Mouse (Mus musculus): ENCODE measurements around the gene Tgfbr1. TPM values are rescaled to one million over a fixed set of nuclear protein-coding genes. Genes with fewer than 3 reads are reported as not detected.

Gene Tgfbr1
- polyA plus RNA-seq, 1 experiment, result 0.79 TPM

DNA sequence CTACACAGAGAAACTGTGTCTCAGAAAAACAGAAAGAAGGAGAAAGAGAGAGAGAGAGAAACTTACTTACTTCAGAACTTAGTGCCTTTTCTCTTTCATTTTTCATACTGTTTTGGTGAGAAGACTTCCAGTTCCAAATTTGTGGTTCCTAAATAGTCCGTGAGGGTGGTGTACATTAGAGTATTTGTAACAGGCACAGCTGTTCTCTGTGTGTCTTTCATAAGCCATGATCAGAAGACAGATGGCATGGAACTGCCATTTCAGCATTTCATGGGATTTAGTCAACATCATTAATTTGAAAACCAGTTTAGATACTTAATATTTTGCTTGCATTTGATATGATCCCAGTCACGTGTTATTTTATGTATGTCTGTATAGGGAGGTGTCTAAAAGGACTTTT lies 51.5 kb downstream of the Tgfbr1 start:
- Histone ChIP-seq H3K9me3 (no peaks in the 10 kb centered on the region), H3K4me1 (peaks cover 48% of the 10 kb centered on the region), H3K27me3 (replicated peaks) (no peaks in the 10 kb centered on the region), H3K36me3 (replicated peaks; ENCODE audit: low read length) (peaks cover 54% of the 10 kb centered on the region), H3K4me3 (replicated peaks) (no peak overlapping the region)
- no peak for TF ChIP-seq FLI1 (IDR thresholded peaks at IDR 0.05; ENCODE audit: low read length)
- no peak for TF ChIP-seq GATA1 (IDR thresholded peaks at IDR 0.05; ENCODE audit: borderline replicate concordance, low read length)

DNA sequence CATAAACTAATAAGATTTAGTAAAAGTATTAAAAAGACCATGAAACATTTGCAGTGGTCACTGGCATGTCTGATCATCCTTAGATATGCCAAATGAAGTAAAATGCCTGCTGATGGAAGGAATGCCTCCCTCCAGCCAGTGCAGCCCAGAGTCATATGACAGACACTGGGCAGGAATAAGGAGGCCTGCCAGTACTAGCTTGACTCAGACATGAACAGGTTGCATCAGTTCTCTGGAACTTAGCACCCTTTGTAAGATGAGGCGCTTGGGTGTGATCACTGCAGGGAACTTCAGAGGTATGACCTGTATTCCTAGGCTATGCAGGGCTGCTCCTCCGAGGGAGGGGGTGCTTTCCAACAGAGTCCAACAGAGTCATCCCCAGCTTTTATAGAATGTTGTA lies 54.1 kb downstream of the Tgfbr1 start:
- Histone ChIP-seq H3K4me1 (peaks cover 41% of the 10 kb centered on the region), H3K27me3 (replicated peaks) (no peaks in the 10 kb centered on the region), H3K4me3 (replicated peaks) (no peak overlapping the region), H3K9me3 (no peaks in the 10 kb centered on the region), H3K36me3 (replicated peaks; ENCODE audit: low read length) (peaks cover 72% of the 10 kb centered on the region)
- TF ChIP-seq FLI1 (IDR thresholded peaks at IDR 0.05; ENCODE audit: low read length) (no peak), GATA1 (IDR thresholded peaks at IDR 0.05; ENCODE audit: borderline replicate concordance, low read length) (no peak)

DNA sequence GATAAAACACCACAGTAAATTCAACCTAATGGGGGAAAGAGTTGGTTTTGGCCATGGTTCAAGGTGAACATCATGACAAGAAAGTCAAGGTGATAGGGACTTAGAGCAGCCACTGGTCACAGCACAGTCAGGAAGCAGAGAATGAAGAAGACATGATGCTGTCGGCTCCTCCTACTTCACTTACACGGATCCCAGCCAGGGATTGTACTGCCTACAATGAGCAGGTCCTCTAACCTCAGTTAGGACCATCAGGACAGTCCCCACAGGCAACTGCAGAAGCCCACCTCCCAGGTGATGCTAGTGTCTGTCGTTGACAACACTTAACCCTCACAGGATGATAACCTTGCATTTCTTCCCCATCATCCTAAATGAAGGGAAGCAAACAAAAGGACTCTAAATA lies 64.8 kb downstream of the Tgfbr1 start:
- peaks cover 18% of the 10 kb centered on the region for H3K36me3 ChIP-seq (replicated peaks; ENCODE audit: low read length)
- H3K9me3 ChIP-seq, result no peaks in the 10 kb centered on the region
- H3K4me3 ChIP-seq (replicated peaks), result peak overlapping the region; percentile 52
- peaks cover 80% of the 10 kb centered on the region for H3K4me1 ChIP-seq
- no peaks in the 10 kb centered on the region for H3K27me3 ChIP-seq (replicated peaks)
- no peak for TF ChIP-seq GATA1 (IDR thresholded peaks at IDR 0.05; ENCODE audit: borderline replicate concordance, low read length)
- TF ChIP-seq FLI1 (IDR thresholded peaks at IDR 0.05; ENCODE audit: low read length), result no peak

DNA sequence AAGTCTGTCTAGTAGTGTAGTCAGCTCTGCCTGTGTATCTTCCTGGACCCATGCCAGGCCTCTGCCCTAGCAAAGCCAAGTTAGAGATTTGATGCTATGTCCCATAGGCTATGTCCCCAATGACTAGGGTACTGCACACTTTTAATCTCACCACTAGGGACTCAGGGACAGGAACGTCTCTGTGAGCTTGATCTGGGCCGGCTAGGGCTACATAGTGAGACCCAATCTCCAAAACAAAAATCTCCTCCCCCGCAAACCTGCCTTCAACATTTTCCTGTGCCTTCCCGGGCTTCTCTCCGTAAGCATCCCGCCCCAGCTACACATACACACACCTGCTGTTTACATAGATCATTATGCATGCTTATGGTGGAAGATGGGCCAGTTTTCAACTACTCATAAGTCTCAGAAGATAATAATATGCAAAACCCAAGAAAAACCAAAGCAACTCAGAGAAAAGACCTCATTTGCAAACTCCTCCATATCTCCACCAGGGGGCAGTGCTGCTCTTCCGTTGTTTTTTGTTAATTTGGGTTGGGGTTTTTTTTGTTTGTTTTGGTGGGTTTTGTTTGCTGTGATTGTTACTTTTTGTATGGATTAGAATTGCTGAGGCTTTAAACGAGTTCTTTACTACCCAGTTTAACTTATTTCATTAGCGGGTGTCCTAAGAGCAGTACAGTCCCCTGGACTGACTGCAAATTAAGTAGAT lies 66.4 kb downstream of the Tgfbr1 start:
- H3K27me3 ChIP-seq (replicated peaks), result no peaks in the 10 kb centered on the region
- no peaks in the 10 kb centered on the region for H3K9me3 ChIP-seq
- no peak overlapping the region for H3K4me3 ChIP-seq (replicated peaks)
- peaks cover 11% of the 10 kb centered on the region for H3K36me3 ChIP-seq (replicated peaks; ENCODE audit: low read length)
- TF ChIP-seq FLI1 (IDR thresholded peaks at IDR 0.05; ENCODE audit: low read length), result no peak
- TF ChIP-seq GATA1 (IDR thresholded peaks at IDR 0.05; ENCODE audit: borderline replicate concordance, low read length), result no peak
- peaks cover 88% of the 10 kb centered on the region for H3K4me1 ChIP-seq

DNA sequence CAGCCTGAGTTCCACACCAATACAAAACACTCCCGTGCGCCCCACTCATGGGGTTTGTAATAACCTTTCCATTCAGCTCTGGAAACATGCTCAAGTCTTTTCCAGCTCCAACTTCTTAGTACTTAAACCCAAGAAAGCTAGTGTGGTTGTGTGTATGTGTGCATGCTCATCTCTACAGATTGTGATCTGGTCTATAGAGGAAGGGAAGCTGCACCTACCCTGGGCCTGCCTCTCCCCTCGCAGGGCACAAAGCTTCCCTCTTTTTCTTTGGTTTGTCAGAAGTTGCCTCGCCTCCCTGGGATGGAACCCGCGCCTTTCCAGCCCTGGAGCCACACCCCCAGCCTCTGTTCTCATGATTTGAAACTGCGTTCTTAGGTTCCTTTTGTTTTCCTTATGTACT lies 67.2 kb downstream of the Tgfbr1 start:
- H3K9me3 ChIP-seq, result no peaks in the 10 kb centered on the region
- H3K36me3 ChIP-seq (replicated peaks; ENCODE audit: low read length), result peaks cover 6% of the 10 kb centered on the region
- peaks cover 93% of the 10 kb centered on the region for H3K4me1 ChIP-seq
- TF ChIP-seq GATA1 (IDR thresholded peaks at IDR 0.05; ENCODE audit: borderline replicate concordance, low read length) (no peak), FLI1 (IDR thresholded peaks at IDR 0.05; ENCODE audit: low read length) (no peak)
- H3K4me3 ChIP-seq (replicated peaks), result no peak overlapping the region
- H3K27me3 ChIP-seq (replicated peaks), result no peaks in the 10 kb centered on the region

DNA sequence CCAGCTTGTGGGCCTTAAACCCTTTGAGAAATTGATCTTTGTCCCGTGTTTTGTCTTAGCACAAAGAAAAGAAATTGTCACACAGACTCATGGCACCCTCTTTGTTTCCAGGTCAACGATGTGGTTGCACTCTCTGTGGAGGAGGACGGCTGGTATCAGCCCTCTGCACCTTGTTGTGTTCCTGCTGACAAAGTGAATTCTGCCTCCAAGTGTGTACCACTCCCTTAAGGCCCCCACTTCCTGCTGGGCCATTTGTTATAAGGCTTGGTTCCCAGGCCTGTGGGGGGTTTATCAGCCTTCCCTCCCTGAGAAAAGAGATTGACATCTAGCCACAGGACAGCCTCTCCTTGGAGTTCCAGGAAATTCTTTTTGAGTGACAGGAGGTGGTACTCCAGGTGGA lies 69.2 kb downstream of the Tgfbr1 start:
- Histone ChIP-seq H3K27me3 (replicated peaks) (no peaks in the 10 kb centered on the region), H3K36me3 (replicated peaks; ENCODE audit: low read length) (no peaks in the 10 kb centered on the region), H3K4me3 (replicated peaks) (peak overlapping the region; percentile 53), H3K9me3 (no peaks in the 10 kb centered on the region), H3K4me1 (peaks cover 91% of the 10 kb centered on the region)
- no peak for TF ChIP-seq GATA1 (IDR thresholded peaks at IDR 0.05; ENCODE audit: borderline replicate concordance, low read length)
- TF ChIP-seq FLI1 (IDR thresholded peaks at IDR 0.05; ENCODE audit: low read length), result no peak

DNA sequence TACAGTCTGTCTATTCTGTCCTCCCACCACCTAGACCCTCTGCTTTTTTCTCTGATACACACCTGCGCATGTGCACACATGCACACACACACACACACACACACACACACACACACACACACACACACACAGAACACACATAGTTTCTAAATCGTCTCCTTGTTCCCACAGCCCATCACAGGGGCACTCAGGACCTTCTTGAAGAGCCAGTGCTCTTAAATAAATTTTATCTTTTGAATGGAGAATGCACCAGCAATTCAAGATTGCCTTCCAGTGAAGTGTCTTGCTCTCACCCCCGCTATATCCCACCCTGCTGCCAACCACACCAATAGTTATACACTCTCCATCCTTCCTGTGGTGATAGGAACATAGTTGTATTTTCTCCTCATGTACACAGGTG lies 69.9 kb downstream of the Tgfbr1 start:
- H3K4me3 ChIP-seq (replicated peaks), result no peak overlapping the region
- no peak for TF ChIP-seq FLI1 (IDR thresholded peaks at IDR 0.05; ENCODE audit: low read length)
- TF ChIP-seq GATA1 (IDR thresholded peaks at IDR 0.05; ENCODE audit: borderline replicate concordance, low read length), result no peak
- no peaks in the 10 kb centered on the region for H3K36me3 ChIP-seq (replicated peaks; ENCODE audit: low read length)
- no peaks in the 10 kb centered on the region for H3K27me3 ChIP-seq (replicated peaks)
- no peaks in the 10 kb centered on the region for H3K9me3 ChIP-seq
- H3K4me1 ChIP-seq, result peaks cover 91% of the 10 kb centered on the region

DNA sequence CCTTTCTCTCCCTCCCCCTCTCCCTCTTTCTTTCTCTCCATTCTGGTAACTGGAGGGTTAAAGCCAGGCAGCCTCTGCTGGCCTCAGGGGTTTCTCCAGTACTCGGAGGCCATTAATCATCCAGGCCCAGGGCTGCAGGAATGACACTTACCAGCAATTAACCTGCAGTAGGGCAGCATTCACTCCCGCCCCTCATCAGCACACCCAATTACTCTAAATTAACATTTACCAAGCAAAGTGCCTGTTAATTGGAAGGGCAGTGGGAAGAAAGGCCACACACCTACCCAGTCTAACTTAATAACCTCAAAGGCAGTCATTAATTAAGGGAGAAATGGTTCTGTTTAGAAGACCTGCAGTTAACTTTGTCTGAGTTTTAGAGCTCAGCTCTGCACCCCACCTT lies 71.4 kb downstream of the Tgfbr1 start:
- Histone ChIP-seq H3K36me3 (replicated peaks; ENCODE audit: low read length) (no peaks in the 10 kb centered on the region), H3K4me3 (replicated peaks) (no peak overlapping the region), H3K9me3 (no peaks in the 10 kb centered on the region), H3K27me3 (replicated peaks) (no peaks in the 10 kb centered on the region), H3K4me1 (peaks cover 87% of the 10 kb centered on the region)
- no peak for TF ChIP-seq FLI1 (IDR thresholded peaks at IDR 0.05; ENCODE audit: low read length)
- TF ChIP-seq GATA1 (IDR thresholded peaks at IDR 0.05; ENCODE audit: borderline replicate concordance, low read length), result no peak

DNA sequence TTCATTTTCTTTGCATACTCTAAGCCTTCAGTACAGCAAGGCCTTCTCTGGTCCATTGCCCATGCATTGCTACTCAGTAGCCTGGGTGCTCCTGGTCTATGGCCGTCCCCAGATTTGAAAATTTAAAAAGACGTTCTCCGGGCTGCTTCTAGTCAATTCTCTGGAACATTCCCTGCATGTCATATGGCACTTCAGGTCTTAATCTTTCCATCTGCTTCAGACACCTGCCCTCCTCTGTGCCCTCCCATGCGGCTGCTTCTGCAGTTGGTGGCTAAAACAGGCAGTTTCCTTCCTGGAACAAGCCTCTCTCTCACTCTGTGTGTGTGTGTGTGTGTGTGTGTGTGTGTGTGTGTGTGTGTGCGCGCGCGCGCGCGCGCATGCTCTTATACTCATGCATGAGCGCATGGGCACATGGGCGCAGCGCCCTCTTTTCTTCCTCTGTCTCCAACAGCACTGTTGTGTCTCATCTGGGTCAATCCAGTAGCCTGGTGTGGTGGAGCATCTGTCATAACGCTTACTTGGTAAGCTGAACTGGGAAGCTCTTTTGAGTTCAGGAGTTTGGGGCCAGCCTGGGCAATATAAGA lies 72.3 kb downstream of the Tgfbr1 start:
- H3K27me3 ChIP-seq (replicated peaks), result no peaks in the 10 kb centered on the region
- TF ChIP-seq GATA1 (IDR thresholded peaks at IDR 0.05; ENCODE audit: borderline replicate concordance, low read length) (no peak), FLI1 (IDR thresholded peaks at IDR 0.05; ENCODE audit: low read length) (no peak)
- H3K9me3 ChIP-seq, result no peaks in the 10 kb centered on the region
- no peaks in the 10 kb centered on the region for H3K36me3 ChIP-seq (replicated peaks; ENCODE audit: low read length)
- H3K4me1 ChIP-seq, result peaks cover 89% of the 10 kb centered on the region
- H3K4me3 ChIP-seq (replicated peaks), result no peak overlapping the region

DNA sequence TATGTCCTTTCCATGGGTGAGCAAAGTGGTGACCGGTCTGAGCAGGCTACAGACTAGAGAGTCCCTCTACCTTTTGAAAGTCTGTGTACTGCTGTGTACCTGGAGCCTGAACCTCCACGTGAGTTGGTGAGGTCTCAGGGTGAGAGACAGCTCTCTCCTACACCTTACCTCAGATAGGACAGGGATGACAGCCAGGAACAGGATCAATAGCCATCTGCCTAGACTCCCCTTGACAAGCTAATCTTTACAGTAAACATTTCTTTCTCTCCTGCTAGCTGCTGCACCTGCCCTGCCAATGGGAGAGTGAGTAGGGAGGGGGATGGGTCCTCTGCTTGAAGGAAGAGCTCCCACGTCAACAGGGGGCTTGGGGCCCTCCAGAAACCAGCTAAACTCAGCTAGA lies 74.6 kb downstream of the Tgfbr1 start:
- H3K9me3 ChIP-seq, result no peaks in the 10 kb centered on the region
- H3K4me1 ChIP-seq, result peaks cover 87% of the 10 kb centered on the region
- H3K27me3 ChIP-seq (replicated peaks), result no peaks in the 10 kb centered on the region
- no peak overlapping the region for H3K4me3 ChIP-seq (replicated peaks)
- H3K36me3 ChIP-seq (replicated peaks; ENCODE audit: low read length), result no peaks in the 10 kb centered on the region
- TF ChIP-seq FLI1 (IDR thresholded peaks at IDR 0.05; ENCODE audit: low read length), result no peak
